Mouse (Mus musculus): ENCODE measurements around the gene Spata21.
A peak's percentile ranks its signal among the peaks of the same experiment; 100 is the strongest.

Gene Spata21

GRCm38 (mm10) chr4:141088033-141088432 lies at the start of gene Spata21:
TSS of gene Spata21 (plus strand) at chr4:141088333.
- DNase-seq, result no peak

- DNase-seq, result no peak
Measured at GRCm38 (mm10) chr4:141041117-141041516, 47.0 kb upstream of the Spata21 start.

GRCm38 (mm10) chr4:141044816-141045215 lies 43.3 kb upstream of the Spata21 start:
- no peak for DNase-seq

- DNase-seq, result no peak
Measured at GRCm38 (mm10) chr4:141048810-141049475, 39.2 kb upstream of the Spata21 start.

- peak; percentile 67 for DNase-seq
Measured at GRCm38 (mm10) chr4:141049476-141049835, 38.7 kb upstream of the Spata21 start.

GRCm38 (mm10) chr4:141052442-141052841 lies 35.7 kb upstream of the Spata21 start:
- DNase-seq, result no peak

GRCm38 (mm10) chr4:141053138-141053537 lies 35.0 kb upstream of the Spata21 start:
- DNase-seq, result no peak

- DNase-seq, result peak; percentile 87
Measured at GRCm38 (mm10) chr4:141053568-141054161, 34.5 kb upstream of the Spata21 start.

- DNase-seq, result no peak
Measured at GRCm38 (mm10) chr4:141056970-141057369, 31.2 kb upstream of the Spata21 start.

GRCm38 (mm10) chr4:141058835-141059234 lies 29.3 kb upstream of the Spata21 start:
- no peak for DNase-seq

GRCm38 (mm10) chr4:141059616-141060425 lies 28.3 kb upstream of the Spata21 start:
- DNase-seq, result no peak

- DNase-seq, result peak; percentile 98
Measured at GRCm38 (mm10) chr4:141060426-141061301, 27.5 kb upstream of the Spata21 start, which contains the start of gene Crocc. TSS of gene Crocc (minus strand) at chr4:141060550.

- DNase-seq, result no peak
Measured at GRCm38 (mm10) chr4:141064104-141064659, 24.0 kb upstream of the Spata21 start.

- peak; percentile 87 for DNase-seq
Measured at GRCm38 (mm10) chr4:141065123-141065522, 23.0 kb upstream of the Spata21 start.

- no peak for DNase-seq
Measured at GRCm38 (mm10) chr4:141066709-141067515, 21.2 kb upstream of the Spata21 start.

- no peak for DNase-seq
Measured at GRCm38 (mm10) chr4:141067516-141068046, 20.6 kb upstream of the Spata21 start.

GRCm38 (mm10) chr4:141068655-141069054 lies 19.5 kb upstream of the Spata21 start:
- DNase-seq, result no peak

- no peak for DNase-seq
Measured at GRCm38 (mm10) chr4:141069731-141070130, 18.4 kb upstream of the Spata21 start.

GRCm38 (mm10) chr4:141072502-141072901 lies 15.6 kb upstream of the Spata21 start:
- DNase-seq, result no peak

GRCm38 (mm10) chr4:141073661-141074060 lies 14.5 kb upstream of the Spata21 start:
- DNase-seq, result peak; percentile 76

- no peak for DNase-seq
Measured at GRCm38 (mm10) chr4:141074109-141074508, 14.0 kb upstream of the Spata21 start.
